Mouse (Mus musculus) liver, embryonic 14.5 days (tissue): ENCODE measurements around the gene Med23.

ENCODE experiments used
- CTCF ChIP-seq: IDR thresholded peaks from 2 replicates; pipeline ENCODE4 v1.5.1; 2016; ENCODE audit warnings: antibody characterized with exemption, low read depth, control low read depth
- EP300 ChIP-seq: IDR thresholded peaks from 2 replicates; pipeline ENCODE4 v1.6.1; 2016; ENCODE audit warnings: antibody characterized with exemption, low read depth

GRCm38 (mm10) chr10:24961112-24961511 lies 91.3 kb downstream of the Med23 start:
- TF ChIP-seq CTCF (no peak), EP300 (no peak)
